Mouse (Mus musculus) liver, adult 2 months (tissue): ENCODE data around the gene Lalba. TPM values are rescaled to one million over a fixed set of nuclear protein-coding genes. Genes with fewer than 3 reads are reported as not detected.
"Not testable (repeated sequence)": the region's sequence is repeated elsewhere in the genome, so short reads cannot be mapped to it uniquely, and the experiment has no call there.

Experiments used
- DNase-seq: peaks from one replicate; pipeline ENCODE4 v3.0.0-alpha.2; 2011; ENCODE audit warnings: low read depth, low spot score; ENCODE audit errors: extremely low read depth
- H3K27ac ChIP-seq: fragments of 200-500 bp; replicated peaks from 2 replicates; pipeline ENCODE4 v1.5.1; 2012; ENCODE audit warnings: low read depth, mild to moderate bottlenecking, control low read depth, inconsistent platforms, low read length; ENCODE audit not compliant: insufficient read depth
- H3K27me3 ChIP-seq: fragments of 200-500 bp; 2 replicates; pipeline ENCODE4 v1.6.1; 2012; ENCODE audit warnings: mild to moderate bottlenecking, moderate library complexity, low read length, inconsistent platforms; ENCODE audit not compliant: control insufficient read depth, insufficient read depth
- H3K36me3 ChIP-seq: fragments of 200-500 bp; 2 replicates; pipeline ENCODE4 v1.6.1; 2012; ENCODE audit warnings: low read length, inconsistent platforms; ENCODE audit not compliant: control insufficient read depth, insufficient read depth
- H3K4me1 ChIP-seq: fragments of 200-500 bp; 2 replicates; pipeline ENCODE4 v1.6.1; 2011; ENCODE audit warnings: low read length; ENCODE audit not compliant: control insufficient read depth, insufficient read depth
- H3K4me3 ChIP-seq: fragments of 200-500 bp; 2 replicates; pipeline ENCODE4 v1.5.1; 2011; ENCODE audit warnings: low read depth, mild to moderate bottlenecking, control low read depth, low read length, moderate library complexity; ENCODE audit not compliant: insufficient read depth
- H3K79me2 ChIP-seq: fragments of 200-500 bp; 2 replicates; pipeline ENCODE4 v1.6.1; 2012; ENCODE audit warnings: inconsistent platforms, mild to moderate bottlenecking, low read length, moderate library complexity; ENCODE audit not compliant: control insufficient read depth, insufficient read depth
- H3K9ac ChIP-seq: fragments of 200-500 bp; 2 replicates; pipeline ENCODE4 v1.6.1; 2012; ENCODE audit warnings: low read depth, mild to moderate bottlenecking, control low read depth, inconsistent platforms, low read length
- CTCF ChIP-seq: fragments of 200-500 bp; IDR thresholded peaks from 2 replicates; pipeline ENCODE4 v1.5.1; 2011; ENCODE audit warnings: low read depth, low read length, control low read depth
- POLR2A ChIP-seq: fragments of 200-500 bp; IDR thresholded peaks from 2 replicates; pipeline ENCODE4 v1.6.1; 2011; ENCODE audit warnings: low read length, control low read depth; ENCODE audit not compliant: insufficient read depth; ENCODE audit errors: extremely low read depth
- WGBS: fragments of 180-500 bp; shearing (Covaris S2); methylation state at CpG from one replicate; pipeline ENCODE4 v1.1.7; 2018; 5-methylcytosine and 5-hydroxymethylcytosine counted together
- polyA plus RNA-seq: library from polyadenylated mRNA; depleted of rRNA; stranded (reverse); fragments of >200 nt; gene quantifications from 2 replicates; pipeline ENCODE4 v1.2.3, GENCODE M21; 2012; rRNA removed
- total RNA-seq: library from RNA; depleted of rRNA; stranded (reverse); fragments of >200 nt; gene quantifications from 2 replicates; pipeline ENCODE4 v1.2.3, GENCODE M21; 2014; rRNA removed

Lalba gene
- total and polyA plus RNA-seq, 2 experiments = not detected

GRCm38 (mm10) chr15:98471539-98471938 is 11.0 kb downstream of the Lalba start:
- Histone ChIP-seq H3K36me3 (no peaks in the 10 kb centered on the region), H3K4me3 (no peak overlapping the region), H3K4me1 (no peaks in the 10 kb centered on the region), H3K9ac (no peak overlapping the region), H3K27ac (no peak overlapping the region), H3K27me3 (peaks cover 2% of the 10 kb centered on the region; the same call in 1 of the 2 replicates), H3K79me2 (no peaks in the 10 kb centered on the region)
- TF ChIP-seq CTCF = no peak
- TF ChIP-seq POLR2A = no peak
- 86% methylated on average over 13 of the region's 13 CpGs for WGBS
- no peak for DNase-seq

DNA sequence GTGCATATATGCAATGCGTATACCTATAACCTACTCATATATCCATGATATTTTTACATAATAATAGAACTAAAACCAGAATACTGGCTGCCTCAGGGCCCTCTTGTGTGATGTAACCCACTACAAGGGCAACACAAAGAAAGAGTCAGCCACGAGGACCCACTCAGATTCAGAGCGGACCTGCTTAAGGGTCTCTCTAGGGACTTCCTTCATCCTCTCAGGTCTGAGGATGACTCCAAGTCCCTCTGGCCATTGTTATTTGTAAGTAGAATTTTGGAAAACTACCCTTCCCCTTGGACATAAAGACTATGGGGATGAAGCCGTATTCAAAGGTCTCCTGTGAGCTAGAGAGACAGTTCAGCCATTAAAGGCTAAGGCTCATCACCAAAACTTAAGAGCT is 12.9 kb downstream of the Lalba start, which contains the start of gene OR5BS1P:
Gene OR5BS1P, plus strand, starts transcription at position 301 of the 400 bp plus-strand sequence.
- no peak within 1 kb of the TSS for H3K27ac ChIP-seq
- H3K27me3 ChIP-seq = peaks cover 2% of the 10 kb centered on the region; the same call in 1 of the 2 replicates
- TF ChIP-seq POLR2A = no peak
- TF ChIP-seq CTCF = no peak
- H3K79me2 ChIP-seq = no peaks in the 10 kb centered on the region
- 89% methylated on average over 4 of the region's 4 CpGs for WGBS
- no peak within 1 kb of the TSS for H3K9ac ChIP-seq
- no peaks in the 10 kb centered on the region for H3K36me3 ChIP-seq
- no peaks in the 10 kb centered on the region for H3K4me1 ChIP-seq
- H3K4me3 ChIP-seq = no peak within 1 kb of the TSS
- no peak for DNase-seq

DNA sequence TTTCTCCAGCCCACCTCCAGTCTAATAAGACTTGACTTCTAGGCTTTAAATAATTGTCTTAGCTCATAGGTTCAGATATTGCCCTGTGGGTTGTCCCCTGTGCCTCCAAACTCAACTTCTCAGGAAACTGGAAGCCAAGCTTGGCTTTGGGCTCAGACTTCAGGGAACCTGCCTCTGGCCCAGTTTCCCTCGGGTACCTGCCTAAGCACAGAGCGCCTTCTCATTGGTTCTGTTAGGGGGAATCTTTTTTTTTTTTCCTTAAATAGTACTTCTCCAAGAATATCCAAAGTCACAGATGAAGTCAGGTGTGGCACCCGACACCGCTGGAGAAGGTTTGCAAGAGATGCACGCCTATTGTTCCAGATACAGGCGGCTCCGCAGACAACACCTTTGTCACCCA is 30.2 kb downstream of the Lalba start, which contains the start of gene Olfr281:
Gene Olfr281, plus strand, starts transcription at position 301 of the 400 bp plus-strand sequence.
- Histone ChIP-seq H3K9ac (no peak within 1 kb of the TSS), H3K4me3 (no peak within 1 kb of the TSS), H3K36me3 (no peaks in the 10 kb centered on the region), H3K27me3 (0 out of 2 replicates have a peak, but pooled peaks cover 3% of the 10 kb centered on the region), H3K27ac (no peak within 1 kb of the TSS), H3K4me1 (no peaks in the 10 kb centered on the region), H3K79me2 (no peaks in the 10 kb centered on the region)
- 91% methylated on average over 7 of the region's 7 CpGs for WGBS
- TF ChIP-seq CTCF (no peak), POLR2A (no peak)
- no peak for DNase-seq

DNA sequence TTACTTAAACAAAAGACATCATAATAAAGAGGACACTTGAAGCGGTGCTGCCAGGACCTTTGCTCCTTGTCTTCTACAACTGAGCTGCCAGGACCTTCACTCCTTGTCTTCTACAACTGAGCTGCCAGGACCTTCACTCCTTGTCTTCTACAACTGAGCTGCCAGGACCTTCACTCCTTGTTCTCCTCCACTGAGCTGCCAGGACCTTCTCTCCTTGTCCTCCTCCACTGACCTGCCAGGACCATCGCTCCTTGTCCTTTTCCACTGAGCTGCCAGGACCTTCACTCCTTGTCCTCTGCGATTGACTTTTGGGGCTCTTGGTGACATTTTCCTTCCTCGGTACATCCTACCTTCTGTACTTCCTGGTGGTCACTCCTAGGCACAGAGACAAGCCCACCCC is 34.0 kb downstream of the Lalba start:
- H3K4me3 ChIP-seq = no peak overlapping the region
- no peaks in the 10 kb centered on the region for H3K4me1 ChIP-seq
- H3K79me2 ChIP-seq = no peaks in the 10 kb centered on the region
- TF ChIP-seq POLR2A = no peak
- no peak for TF ChIP-seq CTCF
- DNase-seq = no peak
- H3K9ac ChIP-seq = no peak overlapping the region
- no peaks in the 10 kb centered on the region for H3K36me3 ChIP-seq
- no peak overlapping the region for H3K27ac ChIP-seq
- 0 out of 2 replicates have a peak, but pooled peaks cover 3% of the 10 kb centered on the region for H3K27me3 ChIP-seq
- 67% methylated on average over 4 of the region's 4 CpGs for WGBS

DNA sequence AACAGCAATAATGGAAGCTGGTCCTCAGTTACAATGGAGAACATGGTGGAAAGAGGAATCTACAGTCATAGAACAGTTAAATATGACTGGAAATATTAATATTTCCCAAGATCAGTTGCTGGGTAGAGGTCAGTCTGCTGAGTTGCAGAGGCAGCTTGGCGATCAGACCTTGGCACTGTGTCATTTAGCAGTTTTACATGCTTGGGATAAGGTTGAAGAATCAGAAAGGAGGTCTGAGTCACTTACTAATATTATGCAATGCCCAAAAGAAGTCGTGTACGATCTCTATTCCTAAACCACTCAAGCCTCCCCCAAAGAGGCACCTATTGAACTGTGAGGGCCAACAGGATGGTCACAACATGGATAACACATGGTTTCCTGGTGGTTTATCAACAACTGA is 38.0 kb downstream of the Lalba start:
- H3K79me2 ChIP-seq = no peaks in the 10 kb centered on the region
- H3K36me3 ChIP-seq = no peaks in the 10 kb centered on the region
- TF ChIP-seq CTCF = no peak
- TF ChIP-seq POLR2A = no peak
- no peak for DNase-seq
- no peaks in the 10 kb centered on the region for H3K27me3 ChIP-seq
- 81% methylated on average over 3 of the region's 3 CpGs for WGBS
- H3K9ac ChIP-seq = no peak overlapping the region
- no peaks in the 10 kb centered on the region for H3K4me1 ChIP-seq
- no peak overlapping the region for H3K27ac ChIP-seq
- no peak overlapping the region for H3K4me3 ChIP-seq

- not testable (repeated sequence) for H3K27ac ChIP-seq, H3K4me1 ChIP-seq, H3K4me3 ChIP-seq, H3K27me3 ChIP-seq, H3K79me2 ChIP-seq, DNase-seq, H3K9ac ChIP-seq, H3K36me3 ChIP-seq
- WGBS = 81% methylated on average over 5 of the region's 5 CpGs
Observed at GRCm38 (mm10) chr15:98430925-98431324, 51.6 kb downstream of the Lalba start, which contains the start of gene Olfr282. Olfr282 (plus strand) TSS chr15:98431225.

Other genes with a start within 250 kb of the Lalba start
- not detected in 2 replicates for gene Olfr286, start 248.3 kb downstream of the Lalba start, total RNA-seq
- not detected in 2 replicates for gene Olfr286, start 248.3 kb downstream of the Lalba start, polyA plus RNA-seq
- not detected in 2 replicates for gene H1fnt, start 225.4 kb downstream of the Lalba start, total RNA-seq
- gene H1fnt, start 225.4 kb downstream of the Lalba start, polyA plus RNA-seq = not detected in 2 replicates
- gene Zfp641, start 186.6 kb downstream of the Lalba start, total RNA-seq = 0.28 and 0.40 TPM in 2 replicates
- 0.16 and 0.33 TPM in 2 replicates for gene Zfp641, start 186.6 kb downstream of the Lalba start, polyA plus RNA-seq
- not detected in 2 replicates for gene Olfr285, start 165.4 kb downstream of the Lalba start, total RNA-seq
- not detected in 2 replicates for gene Olfr285, start 165.4 kb downstream of the Lalba start, polyA plus RNA-seq
- gene Olfr284, start 141.7 kb downstream of the Lalba start, total RNA-seq = not detected in 2 replicates
- not detected in 2 replicates for gene Olfr284, start 141.7 kb downstream of the Lalba start, polyA plus RNA-seq
- not detected in 2 replicates for gene Olfr283, start 101.8 kb downstream of the Lalba start, total RNA-seq
- not detected in 2 replicates for gene Olfr283, start 101.8 kb downstream of the Lalba start, polyA plus RNA-seq
- not detected in 2 replicates for gene Olfr282, start 51.5 kb downstream of the Lalba start, total RNA-seq
- not detected in 2 replicates for gene Olfr282, start 51.5 kb downstream of the Lalba start, polyA plus RNA-seq
- not detected in 2 replicates for gene Olfr281, start 30.1 kb downstream of the Lalba start, total RNA-seq
- not detected in 2 replicates for gene Olfr281, start 30.1 kb downstream of the Lalba start, polyA plus RNA-seq
- gene OR5BS1P, start 12.8 kb downstream of the Lalba start, total RNA-seq = not detected in 2 replicates
- gene OR5BS1P, start 12.8 kb downstream of the Lalba start, polyA plus RNA-seq = not detected in 2 replicates
- gene Olfr279, start 9.7 kb upstream of the Lalba start, total RNA-seq = not detected in 2 replicates
- gene Olfr279, start 9.7 kb upstream of the Lalba start, polyA plus RNA-seq = not detected in 2 replicates
- gene Kansl2, start 51.5 kb upstream of the Lalba start, total RNA-seq = 17.9 and 22.2 TPM in 2 replicates
- gene Kansl2, start 51.5 kb upstream of the Lalba start, polyA plus RNA-seq = 18.0 and 21.9 TPM in 2 replicates
- gene Ccnt1, start 88.2 kb upstream of the Lalba start, total RNA-seq = 13.5 and 13.8 TPM in 2 replicates
- gene Ccnt1, start 88.2 kb upstream of the Lalba start, polyA plus RNA-seq = 5.4 and 7.4 TPM in 2 replicates
- not detected in 2 replicates for gene 4930415O20Rik, start 88.3 kb upstream of the Lalba start, total RNA-seq
- not detected in 2 replicates for gene 4930415O20Rik, start 88.3 kb upstream of the Lalba start, polyA plus RNA-seq
- gene Adcy6, start 127.4 kb upstream of the Lalba start, total RNA-seq = 8.9 and 11.8 TPM in 2 replicates
- 13.7 and 16.3 TPM in 2 replicates for gene Adcy6, start 127.4 kb upstream of the Lalba start, polyA plus RNA-seq
- 0.27 and 0.28 TPM in 2 replicates for gene Cacnb3, start 148.1 kb upstream of the Lalba start, total RNA-seq
- gene Cacnb3, start 148.1 kb upstream of the Lalba start, polyA plus RNA-seq = 0.75 and 0.86 TPM in 2 replicates
- 27.6 and 33.9 TPM in 2 replicates for gene Ddx23, start 180.2 kb upstream of the Lalba start, total RNA-seq
- gene Ddx23, start 180.2 kb upstream of the Lalba start, polyA plus RNA-seq = 15.4 and 18.8 TPM in 2 replicates
- gene Rnd1, start 194.7 kb upstream of the Lalba start, total RNA-seq = 20.0 and 23.2 TPM in 2 replicates
- gene Rnd1, start 194.7 kb upstream of the Lalba start, polyA plus RNA-seq = 7.4 and 21.3 TPM in 2 replicates
- gene Ccdc65, start 225.5 kb upstream of the Lalba start, total RNA-seq = not detected in 2 replicates
- not detected in 2 replicates for gene Ccdc65, start 225.5 kb upstream of the Lalba start, polyA plus RNA-seq
- 22.4 and 26.6 TPM in 2 replicates for gene Fkbp11, start 245.5 kb upstream of the Lalba start, total RNA-seq
- gene Fkbp11, start 245.5 kb upstream of the Lalba start, polyA plus RNA-seq = 12.2 and 22.4 TPM in 2 replicates